24 mouse cellular contexts compared by ENCODE assay signal in the genomic region with DNA sequence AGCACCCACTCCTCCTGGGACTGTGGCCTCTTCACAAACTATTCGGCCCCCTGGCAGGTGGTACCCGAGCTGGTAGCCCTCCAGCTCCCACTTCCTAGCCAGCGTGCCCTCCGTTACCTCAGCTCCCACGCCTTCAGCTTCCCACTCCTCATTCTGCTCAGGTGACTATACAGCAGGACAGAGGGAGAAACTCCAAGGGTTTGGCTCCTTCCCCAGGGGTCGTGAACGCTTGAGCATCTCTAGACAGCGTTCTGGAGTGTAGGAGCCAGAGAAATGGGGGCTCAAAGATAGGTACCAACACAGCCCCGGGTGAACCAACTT. TPM values are rescaled to one million over a fixed set of nuclear protein-coding genes. Genes with fewer than 3 reads are reported as not detected.
A peak's percentile ranks its signal among the peaks of the same experiment; 100 is the strongest.
DNase-seq lines count a peak whose midpoint lies in the region; ATAC-seq and TF ChIP-seq lines count a peak whose summit lies in the region.
"Had no signal": no experiment of that assay in that cellular context is flagged by ENCODE, and none has a peak within 500 bp of the region (broad histone marks: within the 10 kb centered on the region; RNA-seq: fewer than 3 reads in every experiment).

No protein-coding gene starts in this region.

- H3K4me2 ChIP-seq in heart, embryonic 13.5 days: peak overlapping the region; percentile 67; the same call in 1 of the 2 replicates
- peak overlapping the region; percentile 84; the same call in 1 of the 2 replicates for H3K4me2 ChIP-seq in CH12.LX (ENCODE audit: insufficient read depth, low read depth, poor library complexity, severe bottlenecking)
- peak overlapping the region; percentile 80 for H3K4me2 ChIP-seq in liver, embryonic 15.5 days
- H3K4me2 ChIP-seq in hindbrain, embryonic 16.5 days (ENCODE audit: low read length): no peak overlapping the region

- peaks cover 13% of the 10 kb centered on the region for H3K27me3 ChIP-seq in heart, embryonic 13.5 days (replicated peaks)
- H3K27me3 ChIP-seq in CH12.LX (replicated peaks) (no peaks in the 10 kb centered on the region), ES-Bruce4 (ENCODE audit: control insufficient read depth, insufficient read depth, low read length, poor library complexity, severe bottlenecking) (no peaks in the 10 kb centered on the region)
- no peaks in the 10 kb centered on the region for H3K27me3 ChIP-seq in liver, embryonic 15.5 days
- H3K27me3 ChIP-seq in hindbrain, embryonic 16.5 days (replicated peaks; ENCODE audit: control insufficient read depth, insufficient read depth, low read length): peaks cover 10% of the 10 kb centered on the region; the same call in 1 of the 2 replicates
- H3K27me3 ChIP-seq: limb, embryonic 13.5 days; lung, embryonic 15.5 days; Patski had no signal

- ATAC-seq in heart, embryonic 13.5 days (ENCODE audit: extremely low read depth, insufficient number of reproducible peaks, low FRiP score, low TSS enrichment): no peak
- ATAC-seq in liver, embryonic 15.5 days (ENCODE audit: insufficient read depth): no peak
- ATAC-seq in hindbrain, embryonic 16.5 days: no peak

- no peak for DNase-seq in heart, adult 18-20 months
- DNase-seq in CH12.LX (ENCODE audit: extremely low read depth): no peak
- DNase-seq in testis, postnatal 10 days (ENCODE audit: low spot score): no peak
- DNase-seq in frontal cortex, postnatal 14 days (ENCODE audit: low spot score in 2 of 2): no peak
- DNase-seq: adrenal gland, postnatal 10 days; cerebellum, adult 11 months; cerebellum, postnatal 14 days; heart, postnatal 14 days; right cerebral cortex, postnatal 25 days had no signal

- no peak overlapping the region for H3K4me3 ChIP-seq in heart, embryonic 13.5 days
- H3K4me3 ChIP-seq in CH12.LX (replicated peaks in 1 of 3; ENCODE audit: low read depth in 2 of 3, low read length in 2 of 3, poor library complexity in 1 of 3): peak overlapping the region in 1 of 3 experiments; percentile 45
- H3K4me3 ChIP-seq in ES-Bruce4 (ENCODE audit: low read depth, low read length): no peak overlapping the region
- H3K4me3 ChIP-seq in liver, embryonic 15.5 days (replicated peaks): no peak overlapping the region
- H3K4me3 ChIP-seq in hindbrain, embryonic 16.5 days (ENCODE audit: low read length): no peak overlapping the region
- H3K4me3 ChIP-seq: embryonic facial prominence, embryonic 13.5 days; hindbrain, embryonic 12.5 days; limb, embryonic 13.5 days; lung, embryonic 15.5 days had no signal

- dilution Hi-C loops in CH12.LX (cut with MboI; ENCODE audit: extremely low pct_ligation_motif_present, extremely low pct_unique_long_range_greater_than_20kb, low sequenced_read_pairs): no loop called here

- peaks cover 27% of the 10 kb centered on the region for H3K4me1 ChIP-seq in heart, embryonic 13.5 days
- H3K4me1 ChIP-seq in CH12.LX (ENCODE audit: control insufficient read depth in 1 of 2, insufficient read depth in 2 of 2) (peaks cover 26 to 68% of the 10 kb centered on the region in 2 experiments), ES-Bruce4 (ENCODE audit: control insufficient read depth, insufficient read depth, low read length) (peaks cover 3% of the 10 kb centered on the region)
- H3K4me1 ChIP-seq in liver, embryonic 15.5 days (replicated peaks): peaks cover 68% of the 10 kb centered on the region
- H3K4me1 ChIP-seq in hindbrain, embryonic 16.5 days (ENCODE audit: control insufficient read depth, insufficient read depth, low read depth, low read length): no peaks in the 10 kb centered on the region

- no peak overlapping the region for H3K27ac ChIP-seq in heart, embryonic 13.5 days (replicated peaks)
- H3K27ac ChIP-seq in CH12.LX (ENCODE audit: insufficient read depth, low read depth) (peak overlapping the region; percentile 61), ES-Bruce4 (ENCODE audit: insufficient read depth, low read length) (no peak overlapping the region)
- H3K27ac ChIP-seq in liver, embryonic 15.5 days (replicated peaks): peak overlapping the region; percentile 85
- H3K27ac ChIP-seq in hindbrain, embryonic 16.5 days (ENCODE audit: low read depth, low read length): no peak overlapping the region
- H3K27ac ChIP-seq: embryonic facial prominence, embryonic 13.5 days; hindbrain, embryonic 12.5 days; limb, embryonic 13.5 days; lung, embryonic 15.5 days had no signal

- H3K9ac ChIP-seq in heart, embryonic 13.5 days: no peak overlapping the region
- no peak overlapping the region; the same call in 1 of the 2 replicates for H3K9ac ChIP-seq in CH12.LX (ENCODE audit: insufficient read depth, low read depth)
- H3K9ac ChIP-seq in ES-Bruce4 (ENCODE audit: low read depth, poor library complexity, severe bottlenecking): 0 out of 2 replicates have a peak overlapping the region, but pooled peaks have one; percentile 5
- H3K9ac ChIP-seq in liver, embryonic 15.5 days: peak overlapping the region; percentile 39; the same call in 1 of the 2 replicates
- no peak overlapping the region for H3K9ac ChIP-seq in hindbrain, embryonic 16.5 days (ENCODE audit: low read depth, low read length)
- H3K9ac ChIP-seq: embryonic facial prominence, embryonic 13.5 days; hindbrain, embryonic 12.5 days; limb, embryonic 13.5 days; lung, embryonic 15.5 days had no signal

- TF ChIP-seq CTCF in CH12.LX (conservative IDR thresholded peaks at IDR 0.05 in 1 of 2, IDR thresholded peaks at IDR 0.05 in 1 of 2; ENCODE audit: low read depth in 2 of 2, low read length in 2 of 2) (no peak), ES-Bruce4 (IDR thresholded peaks at IDR 0.05; ENCODE audit: low read depth, low read length) (no peak)

- WGBS in heart, embryonic 13.5 days: 80% methylated on average over 9 of the region's 9 CpGs
- WGBS in liver, embryonic 15.5 days (ENCODE audit: insufficient replicate concordance): 82% methylated on average over 9 of the region's 9 CpGs
- WGBS in hindbrain, embryonic 16.5 days: 81% methylated on average over 9 of the region's 9 CpGs

- no peak for TF ChIP-seq RAD21 in CH12.LX (IDR thresholded peaks at IDR 0.05; ENCODE audit: low read depth, low read length)

- TF ChIP-seq POLR2A in CH12.LX (IDR thresholded peaks at IDR 0.05; ENCODE audit: low read depth, low read length) (no peak), ES-Bruce4 (IDR thresholded peaks at IDR 0.05; ENCODE audit: insufficient read depth, low read length) (no peak)

- TF ChIP-seq EP300 in CH12.LX (IDR thresholded peaks at IDR 0.05; ENCODE audit: low read length) (no peak), ES-Bruce4 (IDR thresholded peaks at IDR 0.05; ENCODE audit: insufficient read depth, low read depth, low read length) (no peak)

- H3K9me3 ChIP-seq in heart, embryonic 13.5 days: no peaks in the 10 kb centered on the region
- H3K9me3 ChIP-seq in CH12.LX (replicated peaks; ENCODE audit: low read length) (no peaks in the 10 kb centered on the region), ES-Bruce4 (replicated peaks; ENCODE audit: control insufficient read depth, insufficient read depth, low read length, poor library complexity, severe bottlenecking) (no peaks in the 10 kb centered on the region)
- H3K9me3 ChIP-seq in liver, embryonic 15.5 days (replicated peaks): no peaks in the 10 kb centered on the region
- H3K9me3 ChIP-seq in hindbrain, embryonic 16.5 days (ENCODE audit: control insufficient read depth, low read length): no peaks in the 10 kb centered on the region
- H3K9me3 ChIP-seq: embryonic facial prominence, embryonic 13.5 days; hindbrain, embryonic 12.5 days; limb, embryonic 13.5 days; lung, embryonic 15.5 days had no signal

- in situ Hi-C loops in CH12.LX (cut with MboI; ENCODE audit: low pct_ligation_motif_present, low pct_unique_long_range_greater_than_20kb, low sequenced_read_pairs): loop anchor here (5.0 kb wide), 1 partner anchor 36 kb away; a partner anchor contains a TSS

- H3K36me3 ChIP-seq in heart, embryonic 13.5 days: no peaks in the 10 kb centered on the region
- H3K36me3 ChIP-seq in CH12.LX (replicated peaks in 1 of 2; ENCODE audit: control insufficient read depth in 1 of 2, insufficient read depth in 1 of 2, low read length in 1 of 2) (peaks cover 0 to 18% of the 10 kb centered on the region in 2 experiments), ES-Bruce4 (ENCODE audit: control insufficient read depth, insufficient read depth, low read length, poor library complexity, severe bottlenecking) (no peaks in the 10 kb centered on the region)
- peaks cover 46% of the 10 kb centered on the region for H3K36me3 ChIP-seq in liver, embryonic 15.5 days (replicated peaks)
- no peaks in the 10 kb centered on the region for H3K36me3 ChIP-seq in hindbrain, embryonic 16.5 days (ENCODE audit: control insufficient read depth, insufficient read depth, low read length)
- H3K36me3 ChIP-seq: embryonic facial prominence, embryonic 13.5 days; hindbrain, embryonic 12.5 days; limb, embryonic 13.5 days; lung, embryonic 15.5 days had no signal

- H3K79me2 ChIP-seq in CH12.LX (replicated peaks; ENCODE audit: control insufficient read depth, extremely low read depth, insufficient read depth, poor library complexity, severe bottlenecking): no peaks in the 10 kb centered on the region

RNA-seq across cellular contexts. Expression of a gene that starts 6.1 kb away (rescaled TPM):
- polyA plus RNA-seq in heart, embryonic 13.5 days (2015; fragmentation: Nextera tagmentation; extraction: Ambion mirVana): 1.3 and 2.3 TPM in 2 replicates
- total RNA-seq in heart, adult 18-20 months (2021): not detected
- total RNA-seq in CH12.LX (2012; rRNA removed): 0.46 and 0.93 TPM in 2 replicates
- 1.3 and 1.5 TPM in 2 replicates for total RNA-seq in CH12.LX (2014; rRNA removed)
- 1.4 and 1.7 TPM in 2 replicates for polyA plus RNA-seq in CH12.LX (2012; ENCODE audit: insufficient read length, low read depth)
- not detected in 2 replicates for polyA plus RNA-seq in ES-Bruce4 (2011; ENCODE audit: insufficient read depth, insufficient read length, low read depth, missing spikeins)
- polyA plus RNA-seq in liver, embryonic 15.5 days (2015; fragmentation: Nextera tagmentation; extraction: Ambion mirVana): 90.0 and 95.8 TPM in 2 replicates
- polyA plus RNA-seq in hindbrain, embryonic 16.5 days (2015; fragmentation: Nextera tagmentation; extraction: Ambion mirVana): not detected in 2 replicates
- total RNA-seq: ES-E14; gastrocnemius, adult 8-10 months; granulocyte monocyte progenitor cell, adult 5-6 weeks; heart, postnatal 14 days; layer of hippocampus, postnatal 10 days; midbrain, postnatal 0 days had no signal
- polyA plus RNA-seq: C2C12; embryonic facial prominence, embryonic 13.5 days; midbrain, postnatal 0 days; Patski had no signal

RNA-seq across cellular contexts. Expression of a gene that starts 9.4 kb away (rescaled TPM):
- 22.2 and 26.9 TPM in 2 replicates for polyA plus RNA-seq in heart, embryonic 13.5 days (2015; fragmentation: Nextera tagmentation; extraction: Ambion mirVana)
- 10 to 100 TPM; 11.6 to 16.4 TPM for total RNA-seq in heart, adult 18-20 months (2021)
- total RNA-seq in CH12.LX (2012; rRNA removed) (24.8 and 26.8 TPM in 2 replicates), CH12.LX (2014; rRNA removed) (16.3 and 16.8 TPM in 2 replicates)
- polyA plus RNA-seq in CH12.LX (2012; ENCODE audit: insufficient read length, low read depth) (28.4 and 30.0 TPM in 2 replicates), ES-Bruce4 (2011; ENCODE audit: insufficient read depth, insufficient read length, low read depth, missing spikeins) (12.3 and 16.4 TPM in 2 replicates)
- 51.0 and 57.8 TPM in 2 replicates for polyA plus RNA-seq in liver, embryonic 15.5 days (2015; fragmentation: Nextera tagmentation; extraction: Ambion mirVana)
- 6.4 and 6.6 TPM in 2 replicates for polyA plus RNA-seq in hindbrain, embryonic 16.5 days (2015; fragmentation: Nextera tagmentation; extraction: Ambion mirVana)

RNA-seq across cellular contexts. Expression of a gene that starts 9.5 kb away (rescaled TPM):
- polyA plus RNA-seq in heart, embryonic 13.5 days (2015; fragmentation: Nextera tagmentation; extraction: Ambion mirVana): 2.5 and 3.0 TPM in 2 replicates
- total RNA-seq in heart, adult 18-20 months (2021): 1 to 10 TPM; 4.6 to 5.6 TPM
- total RNA-seq in CH12.LX (2012; rRNA removed) (4.0 and 6.1 TPM in 2 replicates), CH12.LX (2014; rRNA removed) (1.4 and 2.2 TPM in 2 replicates)
- polyA plus RNA-seq in CH12.LX (2012; ENCODE audit: insufficient read length, low read depth) (8.8 and 9.8 TPM in 2 replicates), ES-Bruce4 (2011; ENCODE audit: insufficient read depth, insufficient read length, low read depth, missing spikeins) (3.1 and 5.3 TPM in 2 replicates)
- 15.0 and 20.4 TPM in 2 replicates for polyA plus RNA-seq in liver, embryonic 15.5 days (2015; fragmentation: Nextera tagmentation; extraction: Ambion mirVana)
- polyA plus RNA-seq in hindbrain, embryonic 16.5 days (2015; fragmentation: Nextera tagmentation; extraction: Ambion mirVana): 0.76 and 1.0 TPM in 2 replicates

RNA-seq across cellular contexts. Expression of a gene that starts 18.1 kb away (rescaled TPM):
- 0.78 and 1.3 TPM in 2 replicates for polyA plus RNA-seq in heart, embryonic 13.5 days (2015; fragmentation: Nextera tagmentation; extraction: Ambion mirVana)
- 1 to 10 TPM in 1 of 2 experiments, under 1 TPM in 1; 0.87 to 1.4 TPM for total RNA-seq in heart, adult 18-20 months (2021)
- total RNA-seq in CH12.LX (2012; rRNA removed) (0.59 and 1.0 TPM in 2 replicates), CH12.LX (2014; rRNA removed) (0.50 TPM in 1 of 2 replicates, not detected in the other)
- polyA plus RNA-seq in CH12.LX (2012; ENCODE audit: insufficient read length, low read depth) (0.80 and 1.6 TPM in 2 replicates), ES-Bruce4 (2011; ENCODE audit: insufficient read depth, insufficient read length, low read depth, missing spikeins) (1.4 and 2.1 TPM in 2 replicates)
- polyA plus RNA-seq in liver, embryonic 15.5 days (2015; fragmentation: Nextera tagmentation; extraction: Ambion mirVana): 0.28 and 0.45 TPM in 2 replicates
- 1.1 and 1.8 TPM in 2 replicates for polyA plus RNA-seq in hindbrain, embryonic 16.5 days (2015; fragmentation: Nextera tagmentation; extraction: Ambion mirVana)
- total RNA-seq: midbrain, postnatal 0 days had no signal

RNA-seq across cellular contexts. Expression of a gene that starts 18.1 kb away (rescaled TPM):
- 74.8 and 75.6 TPM in 2 replicates for polyA plus RNA-seq in heart, embryonic 13.5 days (2015; fragmentation: Nextera tagmentation; extraction: Ambion mirVana)
- 100 to 1,000 TPM; 112 TPM for total RNA-seq in heart, adult 18-20 months (2021)
- total RNA-seq in CH12.LX (2012; rRNA removed) (362 and 409 TPM in 2 replicates), CH12.LX (2014; rRNA removed) (395 and 553 TPM in 2 replicates)
- polyA plus RNA-seq in CH12.LX (2012; ENCODE audit: insufficient read length, low read depth) (513 and 654 TPM in 2 replicates), ES-Bruce4 (2011; ENCODE audit: insufficient read depth, insufficient read length, low read depth, missing spikeins) (49.1 and 51.9 TPM in 2 replicates)
- polyA plus RNA-seq in liver, embryonic 15.5 days (2015; fragmentation: Nextera tagmentation; extraction: Ambion mirVana): 49.2 and 54.7 TPM in 2 replicates
- 17.4 and 20.9 TPM in 2 replicates for polyA plus RNA-seq in hindbrain, embryonic 16.5 days (2015; fragmentation: Nextera tagmentation; extraction: Ambion mirVana)

Comparison
In these comparisons a context has a peak if more than half of its experiments do, and no peak if none do; other contexts are left out.
1. H3K27ac ChIP-seq: peak in CH12.LX (single experiment) and liver, embryonic 15.5 days (single experiment); none in heart, embryonic 13.5 days (single experiment), ES-Bruce4 (single experiment) and hindbrain, embryonic 16.5 days (single experiment).
2. H3K9ac ChIP-seq: peak in ES-Bruce4 (single experiment) and liver, embryonic 15.5 days (single experiment); none in heart, embryonic 13.5 days (single experiment), CH12.LX (single experiment) and hindbrain, embryonic 16.5 days (single experiment).
3. RNA of a gene that starts 6.1 kb away (polyA plus RNA-seq): 90.0 to 95.8 TPM in liver, embryonic 15.5 days; 1.4 to 1.7 TPM in CH12.LX, 1.3 to 2.3 TPM in heart, embryonic 13.5 days, not detected in hindbrain, embryonic 16.5 days and not detected in ES-Bruce4; every median in the first group is over 10 times any median in the second.